Mouse (Mus musculus) MEL (cell line): ENCODE measurements around the gene Dyx1c1. TPM values are rescaled to one million over a fixed set of nuclear protein-coding genes. Genes with fewer than 3 reads are reported as not detected.

Experiments
- DNase-seq: peaks from one replicate; pipeline ENCODE4 v3.0.0; 2011; ENCODE audit warnings: low read depth, low spot score
- H3K27ac ChIP-seq: 2 replicates; pipeline ENCODE4 v1.5.1; 2012; ENCODE audit warnings: low read depth, mild to moderate bottlenecking, control low read depth, low read length, moderate library complexity; ENCODE audit not compliant: control insufficient read depth
- H3K27me3 ChIP-seq, 2 experiments: fragments of 150-350 bp in 1 of 2; sonication (generic) in 1 of 2; 2 replicates each; pipeline ENCODE4 v1.6.1; 2012; ENCODE audit warnings: low read length in 2 of 2, mild to moderate bottlenecking in 2 of 2, improper control_type of control experiment in 1 of 2, moderate library complexity in 1 of 2; ENCODE audit not compliant: insufficient read depth in 2 of 2, control insufficient read depth in 1 of 2
- H3K36me3 ChIP-seq, 2 experiments: 2 replicates each; pipeline ENCODE4 v1.6.1; 2012 to 2014; ENCODE audit warnings: low read length in 2 of 2, improper control_type of control experiment in 1 of 2, inconsistent platforms in 1 of 2, mild to moderate bottlenecking in 1 of 2; ENCODE audit not compliant: insufficient read depth in 2 of 2, control insufficient read depth in 1 of 2
- H3K4me1 ChIP-seq, 2 experiments: fragments of 150-350 bp in 1 of 2; sonication (generic) in 1 of 2; 2 replicates each; pipeline ENCODE4 v1.6.1; 2012; ENCODE audit warnings: low read length in 2 of 2, improper control_type of control experiment in 1 of 2, mild to moderate bottlenecking in 1 of 2; ENCODE audit not compliant: insufficient read depth in 2 of 2, control insufficient read depth in 1 of 2
- H3K4me3 ChIP-seq, 2 experiments: fragments of 150-350 bp in 1 of 2; sonication (generic) in 1 of 2; 2 replicates each; pipeline ENCODE4 v1.5.1; 2012; ENCODE audit warnings: low read depth in 2 of 2, low read length in 2 of 2, mild to moderate bottlenecking in 2 of 2, moderate library complexity in 2 of 2, control low read depth in 1 of 2, improper control_type of control experiment in 1 of 2; ENCODE audit not compliant: control insufficient read depth in 1 of 2, insufficient read depth in 1 of 2
- H3K79me2 ChIP-seq: 2 replicates; pipeline ENCODE4 v1.6.1; 2012; ENCODE audit warnings: mild to moderate bottlenecking, low read length, moderate library complexity; ENCODE audit not compliant: control insufficient read depth, poor library complexity, insufficient read depth
- H3K9ac ChIP-seq: 2 replicates; pipeline ENCODE4 v1.6.1; 2012; ENCODE audit warnings: low read depth, mild to moderate bottlenecking, control low read depth, low read length, moderate library complexity; ENCODE audit not compliant: control insufficient read depth, poor library complexity, severe bottlenecking
- H3K9me3 ChIP-seq: fragments of 150-350 bp; sonication (generic); replicated peaks from 2 replicates; pipeline ENCODE4 v1.6.1; 2012; ENCODE audit warnings: mild to moderate bottlenecking, low read length, improper control_type of control experiment, moderate library complexity; ENCODE audit not compliant: insufficient read depth
- BHLHE40 ChIP-seq: IDR thresholded peaks from 2 replicates; pipeline ENCODE4 v1.6.1; 2012; ENCODE audit warnings: low read depth, mild to moderate bottlenecking, inconsistent platforms, low read length, improper control_type of control experiment, borderline replicate concordance
- CTCF ChIP-seq, 3 experiments: IDR thresholded peaks in 2 of 3; conservative IDR thresholded peaks in 1 of 3; 2 replicates each; pipeline ENCODE4 v1.5.1; 2011 to 2012; ENCODE audit warnings: low read length in 3 of 3, low read depth in 2 of 3, mild to moderate bottlenecking in 2 of 3, improper control_type of control experiment in 1 of 3, inconsistent platforms in 1 of 3, mixed read lengths in 1 of 3, moderate library complexity in 1 of 3; ENCODE audit not compliant: control insufficient read depth in 1 of 3, insufficient read depth in 1 of 3, poor library complexity in 1 of 3, severe bottlenecking in 1 of 3
- ELF1 ChIP-seq: IDR thresholded peaks from 2 replicates; pipeline ENCODE4 v1.6.1; 2014; ENCODE audit warnings: low read depth, mild to moderate bottlenecking, inconsistent platforms, low read length, improper control_type of control experiment, moderate library complexity
- ETS1 ChIP-seq: IDR thresholded peaks from 2 replicates; pipeline ENCODE4 v1.6.1; 2012; ENCODE audit warnings: low read depth, mild to moderate bottlenecking, inconsistent platforms, low read length, improper control_type of control experiment, moderate library complexity
- GATA1 ChIP-seq: IDR thresholded peaks from 2 replicates; pipeline ENCODE4 v1.6.1; 2011; ENCODE audit warnings: low read depth, low read length, improper control_type of control experiment
- HCFC1 ChIP-seq: IDR thresholded peaks from 2 replicates; pipeline ENCODE4 v1.6.1; 2012; ENCODE audit warnings: low read depth, mild to moderate bottlenecking, inconsistent platforms, low read length, improper control_type of control experiment, moderate library complexity
- MAX ChIP-seq: IDR thresholded peaks from 2 replicates; pipeline ENCODE4 v1.6.1; 2011; ENCODE audit warnings: low read length, improper control_type of control experiment
- MAZ ChIP-seq: IDR thresholded peaks from 2 replicates; pipeline ENCODE4 v1.6.1; 2012; ENCODE audit warnings: low read depth, mild to moderate bottlenecking, inconsistent platforms, low read length, improper control_type of control experiment
- MXI1 ChIP-seq: IDR thresholded peaks from 2 replicates; pipeline ENCODE4 v1.6.1; 2011; ENCODE audit warnings: mild to moderate bottlenecking, low read depth, low read length, improper control_type of control experiment
- MYC ChIP-seq: IDR thresholded peaks from 2 replicates; pipeline ENCODE4 v1.6.1; 2011; ENCODE audit warnings: low read depth, mild to moderate bottlenecking, low read length, improper control_type of control experiment, moderate library complexity
- NELFE ChIP-seq: IDR thresholded peaks from 2 replicates; pipeline ENCODE4 v1.6.1; 2011; ENCODE audit warnings: low read depth, low read length, improper control_type of control experiment
- NRF1 ChIP-seq: IDR thresholded peaks from 2 replicates; pipeline ENCODE4 v1.6.1; 2014; ENCODE audit warnings: low read depth, mild to moderate bottlenecking, inconsistent platforms, low read length, improper control_type of control experiment, moderate library complexity; ENCODE audit not compliant: poor library complexity, insufficient read depth, severe bottlenecking
- POLR2A ChIP-seq, 2 experiments: IDR thresholded peaks; 2 replicates each; pipeline ENCODE4 v1.6.1; 2011 to 2012; ENCODE audit warnings: low read length in 2 of 2, mild to moderate bottlenecking in 2 of 2, control low read depth in 1 of 2, improper control_type of control experiment in 1 of 2, low read depth in 1 of 2, moderate library complexity in 1 of 2; ENCODE audit not compliant: control insufficient read depth in 1 of 2, insufficient read depth in 1 of 2, poor library complexity in 1 of 2
- RAD21 ChIP-seq: IDR thresholded peaks from 2 replicates; pipeline ENCODE4 v1.6.1; 2011; ENCODE audit warnings: mild to moderate bottlenecking, low read depth, low read length, improper control_type of control experiment
- RCOR1 ChIP-seq: IDR thresholded peaks from 2 replicates; pipeline ENCODE4 v1.6.1; 2012; ENCODE audit warnings: low read depth, mild to moderate bottlenecking, inconsistent platforms, low read length, improper control_type of control experiment
- SIN3A ChIP-seq: IDR thresholded peaks from 2 replicates; pipeline ENCODE4 v1.6.1; 2012; ENCODE audit warnings: low read length, improper control_type of control experiment, inconsistent platforms
- TAL1 ChIP-seq: IDR thresholded peaks from 2 replicates; pipeline ENCODE4 v1.6.1; 2012; ENCODE audit warnings: mild to moderate bottlenecking, inconsistent platforms, low read length, moderate library complexity, mixed read lengths
- TBP ChIP-seq: IDR thresholded peaks from 2 replicates; pipeline ENCODE4 v1.8.0; 2011; ENCODE audit warnings: low read depth, low read length, improper control_type of control experiment
- ZKSCAN1 ChIP-seq: IDR thresholded peaks from 2 replicates; pipeline ENCODE4 v1.6.1; 2012; ENCODE audit warnings: low read depth, mild to moderate bottlenecking, inconsistent platforms, low read length, improper control_type of control experiment, moderate library complexity
- polyA plus RNA-seq, 2 experiments: library from polyadenylated mRNA; stranded (reverse) in 1 of 2; unstranded in 1 of 2; fragments of >175 nt in 1 of 2; fragments of >200 nt in 1 of 2; gene quantifications; 2 replicates each; pipeline versions ENCODE4 v1.2.1 to v1.2.4; 2012; ENCODE audit warnings: low replicate concordance in 2 of 2, low read depth in 1 of 2; ENCODE audit not compliant: insufficient read length in 2 of 2, insufficient read depth in 1 of 2, missing spikeins in 1 of 2
- total RNA-seq: library from RNA; depleted of rRNA; stranded (reverse); fragments of 300-350 nt; gene quantifications from 2 replicates; pipeline ENCODE4 v1.2.3, GENCODE M21; 2012; rRNA removed

The Dyx1c1 gene
- 1.0 and 1.1 TPM in 2 replicates for total RNA-seq
- 1 to 10 TPM in 1 of 2 experiments, not detected in 1; 2.0 TPM for polyA plus RNA-seq

DNA sequence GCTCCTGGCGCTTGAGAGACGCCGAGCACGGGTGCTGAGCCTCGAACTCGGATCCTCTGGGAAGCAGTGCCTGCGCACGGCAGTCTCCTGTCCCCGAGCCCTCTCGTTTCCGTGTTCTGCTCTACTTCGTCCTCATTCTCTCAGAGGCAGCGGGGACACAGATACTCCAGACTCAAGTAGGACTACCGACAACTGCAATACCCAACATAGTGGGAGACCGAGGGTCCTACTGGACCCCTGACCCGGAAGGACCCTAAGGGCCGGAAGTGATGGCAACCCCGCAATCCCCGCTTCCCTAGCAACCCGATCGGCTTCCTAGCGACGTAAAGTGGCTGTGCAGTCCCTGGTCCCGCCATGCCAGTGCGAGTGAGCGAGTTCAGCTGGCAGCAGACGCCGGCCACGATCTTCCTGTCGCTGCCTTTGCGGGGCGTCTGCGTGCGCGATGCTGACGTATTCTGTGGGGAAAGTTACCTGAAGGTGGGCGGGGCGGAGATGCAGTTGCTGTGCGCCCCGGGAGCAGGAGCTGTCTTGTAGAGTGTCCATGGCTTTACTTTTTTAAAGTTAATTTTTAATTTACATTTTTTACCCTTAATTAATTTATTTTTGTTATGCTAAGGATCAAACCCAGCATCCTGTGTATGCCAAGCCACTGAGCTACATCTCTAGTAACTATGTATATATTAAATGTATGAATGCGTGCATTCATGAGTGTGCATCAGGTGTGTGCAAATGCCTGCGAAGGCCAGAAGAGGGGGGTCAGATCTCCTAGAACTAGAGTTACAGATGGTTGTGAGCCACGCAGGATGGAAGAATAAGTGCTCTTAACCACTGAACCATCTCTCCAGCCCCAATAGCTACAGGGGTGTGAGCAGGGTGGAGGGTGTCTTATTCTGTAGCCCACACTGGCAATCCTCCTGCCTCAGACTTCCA, at the start of gene Dyx1c1, which contains the start of gene Gm44503:
Dyx1c1 (plus strand) TSS at position 265 of the 930 bp plus-strand sequence.
Gm44503 (plus strand) TSS at position 332 of the 930 bp plus-strand sequence.
- peaks cover 2 to 11% of the 10 kb centered on the region in 2 experiments; a peak in 3 of 4 replicates for H3K4me1 ChIP-seq
- peaks cover 0 to 4% of the 10 kb centered on the region in 2 experiments; a peak in 2 of 4 replicates for H3K36me3 ChIP-seq
- H3K9me3 ChIP-seq = no peaks in the 10 kb centered on the region
- peak within 1 kb of the TSS; percentile 51 for H3K27ac ChIP-seq
- no peaks in the 10 kb centered on the region; the same call in 1 of the 2 replicates for H3K79me2 ChIP-seq
- DNase-seq = peak; percentile 91
- no peaks in the 10 kb centered on the region for H3K27me3 ChIP-seq
- peak within 1 kb of the TSS; percentile 70 for H3K9ac ChIP-seq
- H3K4me3 ChIP-seq = peak within 1 kb of the TSS; percentile 92 to 94
- TF ChIP-seq MXI1 (peak; percentile 95), GATA1 (0 out of 2 replicates have a peak, but pooled peaks have one; percentile 8), HCFC1 (peak; percentile 88), POLR2A (IDR thresholded peaks at IDR 0.05; ENCODE audit: control insufficient read depth in 1 of 2, insufficient read depth in 1 of 2, low read depth in 1 of 2, low read length in 2 of 2, poor library complexity in 1 of 2) (peak; percentile 47 to 77; a peak in 3 of 4 replicates), RCOR1 (peak; percentile 48; the same call in 1 of the 2 replicates), ETS1 (peak; percentile 30; the same call in 1 of the 2 replicates), NELFE (peak; percentile 75), ZKSCAN1 (no peak), SIN3A (peak; percentile 97), ELF1 (peak; percentile 85), NRF1 (peak; percentile 25; the same call in 1 of the 2 replicates), TAL1 (no peak), RAD21 (no peak), TBP (peak; percentile 72), MAZ (no peak), MYC (peak; percentile 67; the same call in 1 of the 2 replicates), BHLHE40 (no peak), MAX (peak; percentile 52)

DNA sequence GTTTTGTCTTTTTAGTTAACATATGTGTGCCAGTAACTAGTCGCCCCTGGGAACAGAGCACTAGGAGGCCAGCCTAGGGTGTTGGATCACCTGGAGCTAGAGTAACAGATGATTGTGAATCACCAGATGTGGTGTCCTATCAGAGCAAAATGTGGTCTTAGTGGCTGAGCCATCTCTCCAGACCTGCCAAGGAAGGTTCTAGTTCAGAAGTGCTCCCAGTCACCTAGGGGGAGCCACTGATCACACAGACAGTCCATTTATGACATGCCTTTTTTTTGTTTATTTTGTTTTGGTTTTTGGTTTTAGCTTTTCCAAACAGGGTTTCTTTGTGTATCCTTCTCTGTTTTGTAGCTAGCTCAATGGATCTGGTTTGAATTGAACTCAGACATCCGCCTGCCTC, 47.2 kb upstream of the Dyx1c1 start:
- Histone ChIP-seq H3K9ac (no peak overlapping the region), H3K4me1 (no peaks in the 10 kb centered on the region; a peak in 1 of 4 replicates), H3K27ac (no peak overlapping the region), H3K9me3 (no peaks in the 10 kb centered on the region), H3K36me3 (peaks cover 0 to 6% of the 10 kb centered on the region in 2 experiments; a peak in 2 of 4 replicates), H3K4me3 (no peak overlapping the region)
- TF ChIP-seq CTCF (IDR thresholded peaks at IDR 0.05 in 2 of 3, conservative IDR thresholded peaks at IDR 0.05 in 1 of 3; ENCODE audit: control insufficient read depth in 1 of 3, insufficient read depth in 1 of 3, low read depth in 2 of 3, low read length in 3 of 3, poor library complexity in 1 of 3, severe bottlenecking in 1 of 3) (peak in 1 of 3 experiments; percentile 17; a peak in 1 of 6 replicates), TBP (no peak)
- TF ChIP-seq, all 39 proteins: peak for 1
- Histone ChIP-seq H3K79me2 (no peaks in the 10 kb centered on the region), H3K27me3 (peaks cover 0 to 2% of the 10 kb centered on the region in 2 experiments; a peak in 1 of 4 replicates)
- DNase-seq = no peak
